Mouse (Mus musculus) neural tube, embryonic 15.5 days (tissue): Measurements from ENCODE around the gene Prdx2. TPM values are rescaled to one million over a fixed set of nuclear protein-coding genes. Genes with fewer than 3 reads are reported as not detected.

Experiments used
- ATAC-seq: fragments of 200-750 bp; cut with Nextera tagmentation; 2 replicates; pipeline ENCODE4 v1.8.0; 2017; ENCODE audit warnings: mild to moderate bottlenecking, moderate TSS enrichment, moderate library complexity; ENCODE audit not compliant: low FRiP score
- H3K27ac ChIP-seq: fragments of 300-500 bp; sonication (generic); replicated peaks from 2 replicates; pipeline ENCODE4 v1.5.1; 2015; ENCODE audit warnings: mild to moderate bottlenecking, inconsistent platforms
- H3K27me3 ChIP-seq: fragments of 300-500 bp; sonication (generic); replicated peaks from 2 replicates; pipeline ENCODE4 v1.6.1; 2015; ENCODE audit warnings: inconsistent platforms
- H3K36me3 ChIP-seq: fragments of 300-500 bp; sonication (generic); 2 replicates; pipeline ENCODE4 v1.6.1; 2015; ENCODE audit warnings: inconsistent platforms
- H3K4me1 ChIP-seq: fragments of 300-500 bp; sonication (generic); 2 replicates; pipeline ENCODE4 v1.6.1; 2015; ENCODE audit warnings: inconsistent platforms
- H3K4me2 ChIP-seq: fragments of 300-500 bp; sonication (generic); 2 replicates; pipeline ENCODE4 v1.6.1; 2015; ENCODE audit warnings: inconsistent platforms, mild to moderate bottlenecking, moderate library complexity
- H3K4me3 ChIP-seq: fragments of 300-500 bp; sonication (generic); replicated peaks from 2 replicates; pipeline ENCODE4 v1.5.1; 2015; ENCODE audit warnings: mild to moderate bottlenecking, inconsistent platforms
- H3K9ac ChIP-seq: fragments of 300-500 bp; sonication (generic); replicated peaks from 2 replicates; pipeline ENCODE4 v1.6.1; 2015; ENCODE audit warnings: mild to moderate bottlenecking, inconsistent platforms
- H3K9me3 ChIP-seq: fragments of 300-500 bp; sonication (generic); replicated peaks from 2 replicates; pipeline ENCODE4 v1.6.1; 2016; ENCODE audit warnings: inconsistent platforms
- WGBS: fragments of 180-500 bp; shearing (Covaris S2); methylation state at CpG from one replicate; pipeline ENCODE4 v1.1.7; 2015; ENCODE audit warnings: mixed read lengths; 5-methylcytosine and 5-hydroxymethylcytosine counted together
- polyA plus RNA-seq: library from polyadenylated mRNA; unstranded; fragments of >200 nt; fragmentation: Nextera tagmentation; extraction: Ambion mirVana; gene quantifications from 2 replicates; pipeline ENCODE4 v1.2.1, GENCODE M21; 2015

Prdx2 gene
- polyA plus RNA-seq, 1 experiment from 2014 or later: 1,070 TPM

DNA sequence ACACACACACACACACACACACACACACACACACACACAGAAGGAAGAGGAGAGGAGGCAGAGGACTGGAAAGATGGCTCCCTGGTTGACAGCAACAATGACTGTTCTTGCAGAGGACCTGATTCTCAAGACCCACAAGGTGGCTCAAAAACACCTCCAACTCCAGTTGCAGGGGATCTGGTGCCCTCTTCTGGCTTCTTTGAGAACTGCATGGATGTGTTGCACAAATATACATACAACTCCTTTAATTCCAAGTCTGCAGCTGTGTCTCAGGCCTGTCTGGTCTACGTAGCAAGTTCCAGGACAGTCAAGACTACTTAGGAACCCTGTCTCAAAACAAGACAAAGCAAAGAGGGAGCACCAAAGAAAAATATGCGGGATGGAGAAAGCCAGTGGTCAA, 12.6 kb upstream of the Prdx2 start:
- H3K36me3 ChIP-seq: peaks cover 25% of the 10 kb centered on the region
- ATAC-seq: peak; percentile 51; the same call in 1 of the 2 replicates
- no peak overlapping the region for H3K9ac ChIP-seq
- H3K4me2 ChIP-seq: no peak overlapping the region
- no peak overlapping the region for H3K27ac ChIP-seq
- H3K9me3 ChIP-seq: no peaks in the 10 kb centered on the region
- H3K4me1 ChIP-seq: no peaks in the 10 kb centered on the region
- H3K27me3 ChIP-seq: peaks cover 13% of the 10 kb centered on the region
- no peak overlapping the region for H3K4me3 ChIP-seq
- WGBS: 48% methylated on average over 2 of the region's 2 CpGs

DNA sequence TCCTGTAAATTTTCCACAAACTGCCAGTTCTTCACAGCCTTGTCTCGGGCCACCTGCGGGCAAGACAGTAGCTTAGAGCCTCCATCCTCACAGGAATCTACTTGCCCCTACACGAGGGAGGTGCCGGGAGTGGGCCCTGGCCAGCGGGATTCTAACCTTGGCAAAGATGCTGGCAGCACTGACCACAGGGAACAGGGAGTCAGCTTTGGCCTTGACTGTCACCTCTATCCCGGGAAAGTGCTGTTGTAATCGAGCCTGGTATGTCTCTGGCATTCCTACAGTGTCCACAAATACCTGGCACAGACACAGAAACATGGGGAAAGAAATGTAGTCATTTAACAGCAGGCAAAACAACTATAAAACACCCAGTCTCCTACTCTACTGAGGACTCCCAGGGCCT, 9.6 kb upstream of the Prdx2 start:
- H3K27ac ChIP-seq: no peak overlapping the region
- 95% methylated on average over 7 of the region's 7 CpGs for WGBS
- no peak overlapping the region for H3K4me3 ChIP-seq

DNA sequence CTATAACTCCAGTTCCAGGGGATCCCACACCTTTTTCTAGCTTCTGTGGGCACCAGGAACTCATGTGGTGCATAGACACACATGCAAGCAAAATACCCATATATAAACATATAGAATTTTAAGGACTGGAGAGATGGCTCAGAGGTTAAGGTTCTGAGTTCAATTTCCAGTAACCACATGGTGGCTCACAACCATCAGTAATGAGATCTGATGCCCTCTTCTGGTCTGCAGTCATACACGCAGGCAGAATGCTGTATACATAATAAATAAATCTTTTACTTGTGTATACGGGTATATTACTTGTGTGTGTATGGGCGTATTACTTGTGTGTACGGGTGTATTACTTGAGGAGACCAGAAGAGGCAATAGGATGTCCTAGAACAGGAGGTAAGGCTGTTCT, 5.4 kb upstream of the Prdx2 start:
- no peak for ATAC-seq
- H3K9me3 ChIP-seq: no peaks in the 10 kb centered on the region
- no peak overlapping the region for H3K9ac ChIP-seq
- H3K4me2 ChIP-seq: no peak overlapping the region
- H3K27me3 ChIP-seq: no peaks in the 10 kb centered on the region
- H3K36me3 ChIP-seq: peaks cover 19% of the 10 kb centered on the region
- 87% methylated on average over 4 of the region's 4 CpGs for WGBS
- no peak overlapping the region for H3K4me3 ChIP-seq
- H3K4me1 ChIP-seq: peaks cover 34% of the 10 kb centered on the region
- no peak overlapping the region for H3K27ac ChIP-seq

More for the DNA sequence above, 9.6 kb upstream of the Prdx2 start:
- H3K4me1 ChIP-seq: peaks cover 4% of the 10 kb centered on the region
- H3K9ac ChIP-seq: no peak overlapping the region
- ATAC-seq: no peak
- no peaks in the 10 kb centered on the region for H3K9me3 ChIP-seq
- no peaks in the 10 kb centered on the region for H3K27me3 ChIP-seq
- no peak overlapping the region for H3K4me2 ChIP-seq
- peaks cover 28% of the 10 kb centered on the region for H3K36me3 ChIP-seq

DNA sequence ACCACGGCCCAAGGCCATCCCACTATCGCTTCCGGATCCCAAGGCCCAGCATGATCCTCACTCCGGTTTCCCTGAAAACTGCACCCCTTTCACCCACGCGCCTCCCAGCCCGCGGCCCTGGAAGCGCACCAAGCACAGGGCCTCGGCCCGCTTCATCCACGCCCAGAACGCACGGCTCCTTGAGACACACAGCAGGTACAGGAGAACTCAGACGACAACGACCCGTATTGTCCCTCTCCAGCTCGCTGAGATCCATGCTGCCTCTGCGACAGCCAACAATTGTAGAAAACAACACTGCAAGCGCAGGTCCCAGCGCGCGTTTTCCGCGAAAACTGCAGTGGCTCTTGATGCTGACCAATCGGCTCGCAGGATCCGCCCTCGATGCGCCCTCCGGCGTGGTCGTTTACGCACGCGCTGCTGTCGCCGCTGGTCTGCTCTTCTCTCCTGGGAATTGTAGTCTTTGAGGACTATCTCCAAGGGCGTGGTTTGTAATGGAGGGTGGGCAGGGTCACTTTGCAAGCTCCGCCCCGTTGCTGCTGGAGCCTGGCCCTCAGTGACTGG, 3.6 kb upstream of the Prdx2 start:
- Histone ChIP-seq H3K27ac (peak overlapping the region; percentile 76), H3K4me1 (peaks cover 41% of the 10 kb centered on the region), H3K4me3 (peak overlapping the region; percentile 69), H3K9ac (peak overlapping the region; percentile 79), H3K27me3 (no peaks in the 10 kb centered on the region), H3K9me3 (no peaks in the 10 kb centered on the region), H3K36me3 (peaks cover 14% of the 10 kb centered on the region; the same call in 1 of the 2 replicates), H3K4me2 (peak overlapping the region; percentile 96)
- peak; percentile 81 for ATAC-seq
- WGBS: under 1% methylated on average over 41 of the region's 41 CpGs

DNA sequence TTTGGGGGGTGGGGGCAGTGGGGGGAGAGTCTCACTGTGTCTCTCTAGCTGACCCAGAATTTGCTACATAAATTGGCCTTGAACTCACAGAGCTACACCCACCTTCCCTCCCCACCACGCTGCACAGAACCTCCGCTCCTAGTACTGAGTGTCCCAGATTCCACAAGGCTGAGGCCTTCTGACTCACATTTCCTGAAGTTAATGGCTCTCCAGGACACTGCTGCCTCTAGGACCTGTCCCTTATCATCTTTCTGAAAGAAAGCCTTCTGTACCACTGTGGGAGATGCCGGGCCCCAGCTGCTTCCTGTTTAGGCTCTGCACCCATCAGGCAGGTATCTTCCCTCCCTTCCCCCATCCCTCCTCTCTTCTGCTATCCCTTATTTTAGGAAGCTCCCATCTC, 2.8 kb upstream of the Prdx2 start:
- H3K27me3 ChIP-seq: no peaks in the 10 kb centered on the region
- peaks cover 15% of the 10 kb centered on the region for H3K36me3 ChIP-seq
- 66% methylated on average over 3 of the region's 3 CpGs for WGBS
- no peaks in the 10 kb centered on the region for H3K9me3 ChIP-seq
- no peak overlapping the region for H3K9ac ChIP-seq
- peaks cover 49% of the 10 kb centered on the region for H3K4me1 ChIP-seq
- H3K4me3 ChIP-seq: 0 out of 2 replicates have a peak overlapping the region, but pooled peaks have one; percentile 69
- peak overlapping the region; percentile 96 for H3K4me2 ChIP-seq
- ATAC-seq: no peak
- H3K27ac ChIP-seq: peak overlapping the region; percentile 54

DNA sequence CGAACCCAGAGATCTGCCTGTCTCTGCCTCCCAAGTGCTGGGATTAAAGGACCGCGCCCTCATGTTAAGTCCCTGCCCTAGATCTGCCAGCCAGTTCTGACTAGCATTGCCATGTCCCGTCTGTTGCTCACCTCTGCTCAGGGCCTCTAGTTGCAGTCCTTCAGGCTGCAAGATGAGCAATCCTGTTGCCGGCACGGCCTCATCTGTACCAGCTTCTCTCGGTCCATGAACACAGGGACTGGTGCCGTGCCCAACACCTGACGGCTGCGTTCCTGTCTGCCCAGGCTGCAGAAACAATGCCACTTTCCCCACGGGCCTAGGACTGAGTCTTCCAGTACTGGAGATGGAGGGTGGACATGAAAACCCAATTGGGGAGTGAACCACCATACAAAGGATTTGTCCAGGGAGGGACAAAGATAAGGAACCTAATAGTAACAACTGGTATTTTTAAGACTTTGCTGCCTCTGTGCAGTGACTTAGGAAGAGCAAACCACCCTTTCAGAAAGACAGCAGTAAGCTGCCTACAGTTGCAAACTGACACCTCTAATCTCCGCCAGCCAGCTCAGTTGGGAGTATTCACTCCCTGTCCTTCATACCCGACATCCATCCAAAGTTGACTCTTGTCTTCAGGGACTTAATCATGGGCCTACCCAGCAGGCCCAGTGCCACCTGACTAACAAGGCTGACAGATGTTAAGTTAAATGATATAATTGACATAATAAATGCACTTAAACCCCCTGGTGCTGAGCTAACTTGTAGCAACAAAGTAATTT, 1.7 kb upstream of the Prdx2 start:
- H3K27ac ChIP-seq: no peak overlapping the region
- H3K4me2 ChIP-seq: no peak overlapping the region
- WGBS: 91% methylated on average over 13 of the region's 13 CpGs
- H3K4me3 ChIP-seq: no peak overlapping the region
- no peak overlapping the region for H3K9ac ChIP-seq
- no peaks in the 10 kb centered on the region for H3K27me3 ChIP-seq
- ATAC-seq: no peak
- peaks cover 20% of the 10 kb centered on the region for H3K36me3 ChIP-seq
- H3K9me3 ChIP-seq: no peaks in the 10 kb centered on the region
- H3K4me1 ChIP-seq: peaks cover 50% of the 10 kb centered on the region

DNA sequence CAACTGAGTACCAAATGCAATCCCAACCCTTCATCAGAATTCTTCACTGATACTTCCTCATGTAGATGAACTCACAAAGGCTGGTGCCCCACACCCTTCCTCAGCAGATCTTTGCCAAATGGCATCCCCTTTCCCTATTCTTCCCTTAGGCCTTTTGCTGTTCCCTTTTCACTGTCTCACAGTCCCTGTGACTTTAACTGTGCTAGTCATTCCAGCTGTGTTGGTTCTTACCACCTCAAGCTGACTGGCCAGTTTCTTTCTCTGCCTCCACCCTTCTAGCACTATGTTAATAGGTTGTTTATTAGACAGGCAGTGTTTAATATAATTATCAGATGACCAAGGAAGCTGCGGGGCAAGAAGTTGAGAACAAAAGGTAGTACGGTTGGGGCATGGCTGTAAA, 737 bp upstream of the Prdx2 start:
- WGBS: 14% methylated on average over 2 of the region's 2 CpGs

GRCm38 (mm10) chr8:84970135-84970790, 876 bp downstream of the Prdx2 start:
- peak overlapping the region; percentile 71 for H3K4me2 ChIP-seq
- ATAC-seq: no peak
- H3K4me3 ChIP-seq: peak overlapping the region; percentile 73
- H3K27ac ChIP-seq: peak overlapping the region; percentile 88
- 8% methylated on average over 21 of the region's 21 CpGs for WGBS
- H3K9me3 ChIP-seq: no peaks in the 10 kb centered on the region
- H3K27me3 ChIP-seq: no peaks in the 10 kb centered on the region
- peaks cover 52% of the 10 kb centered on the region for H3K4me1 ChIP-seq
- peaks cover 38% of the 10 kb centered on the region for H3K36me3 ChIP-seq
- H3K9ac ChIP-seq: peak overlapping the region; percentile 87

More for the DNA sequence above, 737 bp upstream of the Prdx2 start:
- H3K4me2 ChIP-seq: peak overlapping the region; percentile 71
- H3K27me3 ChIP-seq: no peaks in the 10 kb centered on the region
- H3K9ac ChIP-seq: peak overlapping the region; percentile 87
- peaks cover 29% of the 10 kb centered on the region for H3K36me3 ChIP-seq
- peak overlapping the region; percentile 88 for H3K27ac ChIP-seq
- no peak for ATAC-seq
- peak overlapping the region; percentile 73 for H3K4me3 ChIP-seq
- no peaks in the 10 kb centered on the region for H3K9me3 ChIP-seq
- H3K4me1 ChIP-seq: peaks cover 50% of the 10 kb centered on the region

- peaks cover 39% of the 10 kb centered on the region for H3K36me3 ChIP-seq
- peaks cover 54% of the 10 kb centered on the region for H3K4me1 ChIP-seq
- H3K9ac ChIP-seq: peak overlapping the region; percentile 87
- ATAC-seq: no peak
- peak overlapping the region; percentile 73 for H3K4me3 ChIP-seq
- no peaks in the 10 kb centered on the region for H3K27me3 ChIP-seq
- H3K4me2 ChIP-seq: peak overlapping the region; percentile 71
- no peak overlapping the region; the same call in 1 of the 2 replicates for H3K27ac ChIP-seq
- WGBS: 69% methylated on average over 5 of the region's 5 CpGs
- no peaks in the 10 kb centered on the region for H3K9me3 ChIP-seq
Observed at GRCm38 (mm10) chr8:84970913-84971312, 1.5 kb downstream of the Prdx2 start.

DNA sequence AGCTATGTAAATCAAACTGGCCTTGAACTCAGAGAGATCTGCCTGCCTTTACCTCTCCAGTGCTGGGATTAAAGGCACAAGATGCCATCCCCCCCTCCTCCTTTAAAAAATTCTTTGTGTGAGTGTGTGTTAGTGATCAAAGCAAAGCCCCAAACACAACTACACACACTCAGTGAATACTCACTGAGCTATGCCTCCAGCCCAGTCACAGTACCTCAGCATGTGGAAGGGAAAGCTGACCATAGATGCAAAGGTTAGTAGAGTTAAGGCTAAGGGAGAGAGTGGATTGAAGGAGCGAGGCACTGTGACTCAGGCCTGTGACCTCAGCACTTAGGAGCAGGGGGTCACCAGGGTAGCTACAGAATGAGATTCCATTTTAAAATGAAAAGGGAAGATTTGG, 3.7 kb downstream of the Prdx2 start:
- H3K27ac ChIP-seq: no peak overlapping the region
- H3K9me3 ChIP-seq: no peaks in the 10 kb centered on the region
- WGBS: 96% methylated on average over 1 of the region's 1 CpGs
- H3K9ac ChIP-seq: no peak overlapping the region
- no peaks in the 10 kb centered on the region for H3K27me3 ChIP-seq
- peaks cover 62% of the 10 kb centered on the region for H3K4me1 ChIP-seq
- ATAC-seq: no peak
- H3K4me3 ChIP-seq: no peak overlapping the region
- no peak overlapping the region for H3K4me2 ChIP-seq
- peaks cover 39% of the 10 kb centered on the region for H3K36me3 ChIP-seq

DNA sequence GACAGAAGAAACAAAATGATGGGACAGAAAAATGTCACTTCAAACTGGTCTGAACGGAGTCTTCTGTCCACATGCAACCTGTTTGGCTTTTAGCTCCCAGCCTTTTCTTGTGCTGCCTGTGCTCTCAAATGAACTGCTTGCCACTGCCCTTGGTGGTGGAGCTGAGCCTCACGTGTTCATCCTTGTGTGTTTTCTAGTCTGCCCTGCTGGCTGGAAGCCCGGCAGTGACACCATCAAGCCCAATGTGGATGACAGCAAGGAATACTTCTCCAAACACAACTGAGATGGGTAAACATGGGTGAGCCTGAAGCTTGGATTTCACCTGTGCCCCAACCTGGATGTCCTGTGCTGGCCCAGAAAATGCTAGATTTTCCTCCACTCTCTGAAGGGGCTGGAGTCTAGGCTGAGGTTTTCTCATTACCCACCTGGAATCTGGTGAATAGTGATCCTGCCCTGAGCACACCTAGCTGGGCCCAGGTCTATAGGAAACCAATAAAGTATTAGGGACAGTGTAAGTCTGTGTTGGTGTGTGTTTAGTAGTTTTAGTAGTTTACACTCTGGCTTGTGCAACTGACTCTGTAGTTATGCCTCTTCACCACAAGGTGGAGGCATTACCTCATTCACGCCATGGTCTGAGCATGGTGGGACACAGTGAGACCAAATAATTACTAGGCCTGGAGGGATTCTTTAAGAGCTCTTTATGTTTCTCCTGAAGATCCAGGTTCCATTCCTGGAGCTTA, 4.6 kb downstream of the Prdx2 start:
- Histone ChIP-seq H3K36me3 (peaks cover 39% of the 10 kb centered on the region), H3K4me1 (peaks cover 62% of the 10 kb centered on the region), H3K9me3 (no peaks in the 10 kb centered on the region), H3K27ac (no peak overlapping the region), H3K9ac (no peak overlapping the region), H3K4me2 (no peak overlapping the region), H3K4me3 (no peak overlapping the region), H3K27me3 (no peaks in the 10 kb centered on the region)
- whole genome bisulfite sequencing: 55% methylated on average over 4 of the region's 4 CpGs
- no peak for ATAC-seq
